Mouse (Mus musculus) liver, embryonic 14.5 days (tissue): Measurements from ENCODE around the gene Scn2a. TPM values are rescaled to one million over a fixed set of nuclear protein-coding genes. Genes with fewer than 3 reads are reported as not detected.
A peak's percentile ranks its signal among the peaks of the same experiment; 100 is the strongest.

Experiments
- ATAC-seq: fragments of 200-750 bp; cut with Nextera tagmentation; 2 replicates; pipeline ENCODE4 v1.8.0; 2017; ENCODE audit warnings: moderate number of reproducible peaks, mild to moderate bottlenecking, moderate library complexity; ENCODE audit not compliant: insufficient read depth
- DNase-seq, 3 experiments: peaks; one replicate each; pipeline ENCODE4 v3.0.0-alpha.2; 2012 to 2013; ENCODE audit warnings: low read depth in 3 of 3, low spot score in 3 of 3
- H3K27ac ChIP-seq: fragments of 300-500 bp; sonication (generic); 2 replicates; pipeline ENCODE4 v1.5.1; 2014; ENCODE audit warnings: moderate library complexity, mild to moderate bottlenecking, control low read depth, inconsistent platforms
- H3K27me3 ChIP-seq: fragments of 300-500 bp; sonication (generic); 2 replicates; pipeline ENCODE4 v1.6.1; 2014; ENCODE audit warnings: mild to moderate bottlenecking, low read length, moderate library complexity; ENCODE audit not compliant: control insufficient read depth, insufficient read depth
- H3K36me3 ChIP-seq: fragments of 300-500 bp; sonication (generic); replicated peaks from 2 replicates; pipeline ENCODE4 v1.6.1; 2014; ENCODE audit warnings: low read depth; ENCODE audit not compliant: control insufficient read depth, insufficient read depth
- H3K4me1 ChIP-seq, 2 experiments: fragments of 200-500 bp in 1 of 2; fragments of 300-500 bp in 1 of 2; sonication (generic) in 1 of 2; replicated peaks; 2 replicates each; pipeline ENCODE4 v1.6.1; 2012 to 2014; ENCODE audit warnings: antibody characterized with exemption in 1 of 2, inconsistent platforms in 1 of 2, low read length in 1 of 2; ENCODE audit not compliant: control insufficient read depth in 2 of 2, insufficient read depth in 2 of 2
- H3K4me2 ChIP-seq: fragments of 300-500 bp; sonication (generic); 2 replicates; pipeline ENCODE4 v1.6.1; 2014; ENCODE audit warnings: low read depth, mild to moderate bottlenecking, control low read depth, moderate library complexity
- H3K4me3 ChIP-seq, 2 experiments: fragments of 200-500 bp in 1 of 2; fragments of 300-500 bp in 1 of 2; sonication (generic) in 1 of 2; 2 replicates each; pipeline ENCODE4 v1.5.1; 2012 to 2014; ENCODE audit warnings: low read depth in 2 of 2, low read length in 2 of 2, mild to moderate bottlenecking in 2 of 2, control low read depth in 1 of 2, inconsistent platforms in 1 of 2, moderate library complexity in 1 of 2; ENCODE audit not compliant: insufficient read depth in 1 of 2
- H3K9ac ChIP-seq: fragments of 300-500 bp; sonication (generic); replicated peaks from 2 replicates; pipeline ENCODE4 v1.6.1; 2014; ENCODE audit warnings: mild to moderate bottlenecking, control low read depth, moderate library complexity
- H3K9me3 ChIP-seq: fragments of 300-500 bp; sonication (generic); 2 replicates; pipeline ENCODE4 v1.6.1; 2016; ENCODE audit warnings: low read length, mixed read lengths; ENCODE audit not compliant: control insufficient read depth
- CTCF ChIP-seq: IDR thresholded peaks from 2 replicates; pipeline ENCODE4 v1.5.1; 2016; ENCODE audit warnings: antibody characterized with exemption, low read depth, control low read depth
- EP300 ChIP-seq: IDR thresholded peaks from 2 replicates; pipeline ENCODE4 v1.6.1; 2016; ENCODE audit warnings: antibody characterized with exemption, low read depth
- WGBS: fragments of 180-500 bp; shearing (Covaris S2); extraction: QIAGEN DNeasy Blood & Tissue Kit; methylation state at CpG from one replicate; pipeline ENCODE4 v1.1.7; 2014; ENCODE audit not compliant: insufficient replicate concordance; 5-methylcytosine and 5-hydroxymethylcytosine counted together
- polyA plus RNA-seq, 2 experiments: library from polyadenylated mRNA; depleted of rRNA in 1 of 2; stranded (reverse) in 1 of 2; unstranded in 1 of 2; fragments of >200 nt; fragmentation: Nextera tagmentation in 1 of 2; extraction: Ambion mirVana in 1 of 2; gene quantifications; 2 replicates each; pipeline versions ENCODE4 v1.2.1 to v1.2.3; 2012 to 2014

Scn2a gene
- polyA plus RNA-seq, 2 experiments: 0.08 TPM; not detected in 1

- TF ChIP-seq CTCF: no peak
- TF ChIP-seq EP300: no peak
- no peaks in the 10 kb centered on the region for H3K27me3 ChIP-seq
- no peak overlapping the region for H3K4me3 ChIP-seq
- no peak overlapping the region for H3K9ac ChIP-seq
- no peak overlapping the region for H3K27ac ChIP-seq
- 49% methylated on average over 1 of the region's 1 CpGs for WGBS
- H3K9me3 ChIP-seq: no peaks in the 10 kb centered on the region
- H3K4me1 ChIP-seq: no peaks in the 10 kb centered on the region
- ATAC-seq (no peak), DNase-seq (no peak)
- no peak overlapping the region for H3K4me2 ChIP-seq
- H3K36me3 ChIP-seq: no peaks in the 10 kb centered on the region
These were observed 43.9 kb downstream of the Scn2a start for GRCm38 (mm10) chr2:65664481-65664880.

- H3K4me3 ChIP-seq: no peak overlapping the region
- no peak overlapping the region for H3K9ac ChIP-seq
- H3K27me3 ChIP-seq: no peaks in the 10 kb centered on the region
- no peaks in the 10 kb centered on the region for H3K9me3 ChIP-seq
- no peaks in the 10 kb centered on the region for H3K4me1 ChIP-seq
- H3K27ac ChIP-seq: no peak overlapping the region
- DNase-seq: no peak
- no peaks in the 10 kb centered on the region for H3K36me3 ChIP-seq
- WGBS: 38% methylated on average over 4 of the region's 4 CpGs
- no peak for ATAC-seq
- TF ChIP-seq EP300 (no peak), CTCF (no peak)
- H3K4me2 ChIP-seq: no peak overlapping the region
These were observed 44.6 kb downstream of the Scn2a start for GRCm38 (mm10) chr2:65665180-65665579.

- no peak for DNase-seq
- Histone ChIP-seq H3K9me3 (no peaks in the 10 kb centered on the region), H3K27me3 (no peaks in the 10 kb centered on the region), H3K4me2 (peak overlapping the region; percentile 47; the same call in 1 of the 2 replicates), H3K27ac (no peak overlapping the region), H3K4me1 (no peaks in the 10 kb centered on the region), H3K36me3 (no peaks in the 10 kb centered on the region), H3K4me3 (peak overlapping the region in 1 of 2 experiments; percentile 4; a peak in 1 of 4 replicates), H3K9ac (no peak overlapping the region)
- ATAC-seq: no peak
- WGBS: 44% methylated on average over 18 of the region's 18 CpGs
- TF ChIP-seq CTCF (no peak), EP300 (no peak)
These were observed 47.2 kb downstream of the Scn2a start for GRCm38 (mm10) chr2:65667590-65668436.

- TF ChIP-seq CTCF (peak; percentile 43), EP300 (no peak)
- Histone ChIP-seq H3K4me2 (peak overlapping the region; percentile 47; the same call in 1 of the 2 replicates), H3K27ac (no peak overlapping the region), H3K9ac (no peak overlapping the region), H3K27me3 (no peaks in the 10 kb centered on the region), H3K4me1 (no peaks in the 10 kb centered on the region), H3K4me3 (peak overlapping the region in 1 of 2 experiments; percentile 4; a peak in 1 of 4 replicates), H3K36me3 (no peaks in the 10 kb centered on the region), H3K9me3 (no peaks in the 10 kb centered on the region)
- DNase-seq (peak; percentile 22 to 26 (median 22)), ATAC-seq (no peak)
- WGBS: 18% methylated on average over 12 of the region's 12 CpGs
These were observed 48.0 kb downstream of the Scn2a start for GRCm38 (mm10) chr2:65668437-65669135.

GRCm38 (mm10) chr2:65669561-65669960 lies 49.0 kb downstream of the Scn2a start:
- no peaks in the 10 kb centered on the region for H3K9me3 ChIP-seq
- TF ChIP-seq CTCF (no peak), EP300 (no peak)
- no peak overlapping the region for H3K27ac ChIP-seq
- no peak overlapping the region for H3K9ac ChIP-seq
- H3K4me1 ChIP-seq: no peaks in the 10 kb centered on the region
- H3K36me3 ChIP-seq: no peaks in the 10 kb centered on the region
- DNase-seq: no peak
- no peak for ATAC-seq
- WGBS: 62% methylated on average over 8 of the region's 8 CpGs
- no peaks in the 10 kb centered on the region for H3K27me3 ChIP-seq
- no peak overlapping the region for H3K4me3 ChIP-seq
- no peak overlapping the region for H3K4me2 ChIP-seq
